Mouse (Mus musculus): ENCODE results near the gene Cluap1. TPM values are rescaled to one million over a fixed set of nuclear protein-coding genes. Genes with fewer than 3 reads are reported as not detected.

The Cluap1 gene
- polyA plus RNA-seq, 1 experiment from 2014 or later, result 12.4 TPM

Small RNAs within 50 kb of the gene (microRNA-seq; reads per million reads assigned to microRNA genes)
- not detected for gene Gm23493

Other genes with a start within 250 kb of the Cluap1 start
- 0.11 TPM in 1 of 2 replicates, not detected in the other for gene Mefv, start 190.7 kb upstream of the Cluap1 start, polyA plus RNA-seq (2016; fragmentation: Nextera tagmentation; extraction: Ambion mirVana)
- gene Zfp263, start 164.7 kb upstream of the Cluap1 start, polyA plus RNA-seq (2016; fragmentation: Nextera tagmentation; extraction: Ambion mirVana), result 23.3 and 24.7 TPM in 2 replicates
- gene Olfr15, start 77.9 kb upstream of the Cluap1 start, polyA plus RNA-seq (2016; fragmentation: Nextera tagmentation; extraction: Ambion mirVana), result not detected in 2 replicates
- 0.38 and 0.41 TPM in 2 replicates for gene Zfp174, start 61.5 kb upstream of the Cluap1 start, polyA plus RNA-seq (2016; fragmentation: Nextera tagmentation; extraction: Ambion mirVana)
- 28.1 and 30.3 TPM in 2 replicates for gene Naa60, start 36.4 kb upstream of the Cluap1 start, polyA plus RNA-seq (2016; fragmentation: Nextera tagmentation; extraction: Ambion mirVana)
- gene Zfp597, start 24.2 kb upstream of the Cluap1 start, polyA plus RNA-seq (2016; fragmentation: Nextera tagmentation; extraction: Ambion mirVana), result 3.0 and 3.2 TPM in 2 replicates
- 0.81 and 1.2 TPM in 2 replicates for gene Gm20695, start 24.2 kb upstream of the Cluap1 start, polyA plus RNA-seq (2016; fragmentation: Nextera tagmentation; extraction: Ambion mirVana)
- 3.1 and 3.9 TPM in 2 replicates for gene 1700037C18Rik, start 112 bp upstream of the Cluap1 start, polyA plus RNA-seq (2016; fragmentation: Nextera tagmentation; extraction: Ambion mirVana)
- gene Nlrc3, start 67.8 kb downstream of the Cluap1 start, polyA plus RNA-seq (2016; fragmentation: Nextera tagmentation; extraction: Ambion mirVana), result 0.38 and 0.55 TPM in 2 replicates
- gene Slx4, start 95.0 kb downstream of the Cluap1 start, polyA plus RNA-seq (2016; fragmentation: Nextera tagmentation; extraction: Ambion mirVana), result 14.0 and 16.5 TPM in 2 replicates
- gene Dnase1, start 128.1 kb downstream of the Cluap1 start, polyA plus RNA-seq (2016; fragmentation: Nextera tagmentation; extraction: Ambion mirVana), result 2.1 and 3.2 TPM in 2 replicates
- 99.4 and 104 TPM in 2 replicates for gene Trap1, start 169.0 kb downstream of the Cluap1 start, polyA plus RNA-seq (2016; fragmentation: Nextera tagmentation; extraction: Ambion mirVana)